Mouse (Mus musculus) megakaryocyte, embryonic 14.5 days (primary cell): ENCODE data around the gene Creb5. TPM values are rescaled to one million over a fixed set of nuclear protein-coding genes. Genes with fewer than 3 reads are reported as not detected.

Source experiments
- H3K27me3 ChIP-seq: replicated peaks from 2 replicates; pipeline ENCODE3; 2012; ENCODE audit warnings: inconsistent platforms
- H3K36me3 ChIP-seq: replicated peaks from 2 replicates; pipeline ENCODE3; 2012; ENCODE audit warnings: low read length, inconsistent platforms, mixed read lengths
- H3K4me1 ChIP-seq: 2 replicates; pipeline ENCODE4 v1.6.1; 2012; ENCODE audit warnings: inconsistent platforms
- H3K4me3 ChIP-seq: replicated peaks from 2 replicates; pipeline ENCODE3; 2012; ENCODE audit warnings: moderate library complexity, mild to moderate bottlenecking, inconsistent platforms
- H3K9me3 ChIP-seq: 2 replicates; pipeline ENCODE4 v1.6.1; 2012; ENCODE audit warnings: inconsistent platforms
- FLI1 ChIP-seq: IDR thresholded peaks from 2 replicates; pipeline ENCODE4 v1.6.1; 2012; ENCODE audit warnings: low read length, inconsistent platforms, mixed read lengths
- GATA1 ChIP-seq: IDR thresholded peaks from 3 replicates; pipeline ENCODE4 v1.6.1; 2012; ENCODE audit warnings: mixed read lengths, low read length, inconsistent platforms, borderline replicate concordance
- polyA plus RNA-seq: library from polyadenylated mRNA; stranded (reverse); fragments of >175 nt; gene quantifications from 2 replicates; pipeline ENCODE4 v1.2.3, GENCODE M21; 2012; ENCODE audit warnings: low replicate concordance; ENCODE audit not compliant: insufficient read depth

Gene Creb5
- polyA plus RNA-seq, 1 experiment: 0.37 TPM

DNA sequence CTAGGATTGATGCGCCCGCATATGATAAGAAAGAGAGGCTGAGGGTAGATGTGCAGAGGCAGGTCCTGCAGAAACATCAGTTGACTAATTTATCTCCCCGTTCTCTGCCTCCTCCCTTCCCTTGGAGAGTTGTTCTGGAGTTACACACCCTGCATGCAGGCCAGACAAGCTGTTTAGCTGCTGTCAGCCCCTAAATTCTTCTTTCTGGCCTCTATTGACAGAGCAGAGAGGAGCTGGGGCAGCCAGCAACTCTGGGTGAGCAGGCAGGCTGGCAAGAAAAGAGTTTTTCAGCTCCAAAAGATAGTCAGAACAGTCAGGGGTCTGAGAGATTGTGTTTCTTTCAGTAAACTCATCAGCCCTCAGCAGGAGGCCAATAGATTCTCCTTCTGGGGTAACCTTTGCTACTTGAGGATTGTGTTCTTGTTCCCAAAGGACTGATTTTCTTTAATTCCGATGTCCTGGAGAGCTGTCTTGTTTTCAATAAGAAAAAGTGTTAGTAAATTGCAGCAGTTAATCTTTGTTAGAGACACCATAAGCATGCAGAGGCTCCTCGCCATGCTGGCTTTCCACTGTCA, 230.4 kb downstream of the Creb5 start:
- no peaks in the 10 kb centered on the region for H3K36me3 ChIP-seq
- H3K9me3 ChIP-seq: no peaks in the 10 kb centered on the region
- no peak overlapping the region for H3K4me3 ChIP-seq
- H3K4me1 ChIP-seq: no peaks in the 10 kb centered on the region; the same call in 1 of the 2 replicates
- TF ChIP-seq GATA1 (no peak), FLI1 (no peak)
- peaks cover 22% of the 10 kb centered on the region for H3K27me3 ChIP-seq

DNA sequence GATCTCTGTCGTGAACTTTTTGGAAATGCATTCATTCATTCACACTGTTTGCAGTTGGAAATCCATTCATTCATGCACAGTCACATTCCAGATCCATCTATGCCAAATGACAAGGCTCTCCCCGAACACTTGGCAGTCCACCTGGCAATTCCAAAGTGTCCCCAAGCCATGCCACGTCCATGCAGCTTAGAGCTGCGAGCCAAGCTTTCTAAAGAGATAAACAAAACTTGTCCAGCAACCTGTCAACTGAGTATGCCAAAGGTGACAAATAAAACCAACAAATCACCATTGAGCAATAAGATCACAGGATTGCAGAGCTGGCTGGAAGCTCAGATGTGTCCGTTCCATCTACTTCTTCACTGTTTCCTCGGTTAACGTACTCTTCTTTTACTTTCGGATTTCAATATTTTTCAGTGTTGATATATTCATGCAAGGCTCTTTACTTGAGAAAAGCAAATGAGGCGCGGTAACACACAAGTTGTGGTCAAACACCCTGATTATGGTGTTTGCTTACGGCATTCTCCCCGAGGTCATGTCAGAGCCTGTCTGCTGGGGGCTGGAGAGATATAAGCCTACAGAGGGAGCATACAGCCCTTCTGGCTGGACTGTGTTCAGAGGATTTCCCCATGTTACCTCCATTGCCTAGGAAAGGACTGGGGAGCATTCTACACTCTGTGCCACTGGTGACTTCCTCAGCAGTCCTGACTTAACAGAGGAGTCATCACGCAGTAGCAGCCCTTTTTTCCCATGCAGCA, 236.8 kb downstream of the Creb5 start:
- TF ChIP-seq GATA1 (no peak), FLI1 (no peak)
- Histone ChIP-seq H3K9me3 (peaks cover 2% of the 10 kb centered on the region; the same call in 1 of the 2 replicates), H3K27me3 (peaks cover 4% of the 10 kb centered on the region), H3K4me3 (no peak overlapping the region), H3K4me1 (peaks cover 4% of the 10 kb centered on the region; the same call in 1 of the 2 replicates), H3K36me3 (no peaks in the 10 kb centered on the region)

- Histone ChIP-seq H3K27me3 (peaks cover 11% of the 10 kb centered on the region), H3K9me3 (peaks cover 2% of the 10 kb centered on the region; the same call in 1 of the 2 replicates), H3K4me1 (peaks cover 4% of the 10 kb centered on the region; the same call in 1 of the 2 replicates), H3K4me3 (no peak overlapping the region), H3K36me3 (no peaks in the 10 kb centered on the region)
- TF ChIP-seq FLI1 (no peak), GATA1 (no peak)
Measured at GRCm38 (mm10) chr6:53526460-53526859, 239.4 kb downstream of the Creb5 start.

GRCm38 (mm10) chr6:53530742-53531141, 243.7 kb downstream of the Creb5 start:
- peaks cover 11% of the 10 kb centered on the region for H3K27me3 ChIP-seq

DNA sequence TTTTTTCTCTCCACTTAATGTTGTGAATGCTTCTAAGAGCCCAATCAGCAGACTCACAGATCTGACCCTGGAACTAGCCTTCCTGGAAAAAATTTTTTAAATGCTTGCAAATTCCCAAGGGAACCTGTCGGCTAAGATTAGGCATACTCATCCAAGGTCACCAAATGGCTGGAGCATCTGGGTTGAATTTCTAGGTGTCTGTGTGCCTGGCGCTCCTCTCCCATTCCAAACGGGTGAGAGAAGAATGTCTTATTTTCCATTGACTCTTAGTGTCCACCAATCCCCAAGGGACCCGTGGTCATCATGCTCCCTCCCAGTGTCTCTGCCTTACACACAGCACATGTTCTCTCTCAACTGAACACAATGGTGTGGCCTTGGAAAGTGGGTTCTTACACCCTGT, 244.4 kb downstream of the Creb5 start:
- Histone ChIP-seq H3K4me3 (no peak overlapping the region), H3K4me1 (no peaks in the 10 kb centered on the region), H3K9me3 (peaks cover under 1% of the 10 kb centered on the region; the same call in 1 of the 2 replicates), H3K27me3 (peaks cover 11% of the 10 kb centered on the region), H3K36me3 (no peaks in the 10 kb centered on the region)
- TF ChIP-seq FLI1: no peak
- TF ChIP-seq GATA1: no peak

More at GRCm38 (mm10) chr6:53530742-53531141, 243.7 kb downstream of the Creb5 start:
- Histone ChIP-seq H3K4me3 (no peak overlapping the region), H3K36me3 (no peaks in the 10 kb centered on the region), H3K9me3 (peaks cover 2% of the 10 kb centered on the region; the same call in 1 of the 2 replicates), H3K4me1 (no peaks in the 10 kb centered on the region)
- TF ChIP-seq GATA1 (no peak), FLI1 (no peak)

DNA sequence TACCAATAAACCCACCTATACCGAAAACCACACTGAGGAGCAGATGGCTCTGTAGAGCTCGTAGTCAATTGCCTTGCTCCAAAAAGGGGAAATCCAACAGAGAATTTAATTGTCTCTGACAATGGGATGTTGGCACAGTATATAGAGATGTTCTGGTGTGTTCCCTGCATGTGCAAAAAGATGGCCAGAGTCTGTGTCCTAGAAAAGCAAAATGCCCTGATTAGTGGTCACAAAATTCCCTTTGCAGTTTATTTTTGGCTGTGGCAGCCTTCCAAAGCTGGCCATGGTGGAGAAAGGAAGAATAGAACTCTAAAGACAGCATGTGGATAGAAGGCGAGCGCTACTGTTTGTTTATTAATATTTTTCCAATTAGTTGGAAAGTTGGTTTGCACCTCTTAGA, 250.5 kb downstream of the Creb5 start:
- Histone ChIP-seq H3K36me3 (no peaks in the 10 kb centered on the region), H3K27me3 (peaks cover 11% of the 10 kb centered on the region), H3K4me3 (no peak overlapping the region), H3K4me1 (no peaks in the 10 kb centered on the region), H3K9me3 (no peaks in the 10 kb centered on the region)
- TF ChIP-seq FLI1 (no peak), GATA1 (no peak)

DNA sequence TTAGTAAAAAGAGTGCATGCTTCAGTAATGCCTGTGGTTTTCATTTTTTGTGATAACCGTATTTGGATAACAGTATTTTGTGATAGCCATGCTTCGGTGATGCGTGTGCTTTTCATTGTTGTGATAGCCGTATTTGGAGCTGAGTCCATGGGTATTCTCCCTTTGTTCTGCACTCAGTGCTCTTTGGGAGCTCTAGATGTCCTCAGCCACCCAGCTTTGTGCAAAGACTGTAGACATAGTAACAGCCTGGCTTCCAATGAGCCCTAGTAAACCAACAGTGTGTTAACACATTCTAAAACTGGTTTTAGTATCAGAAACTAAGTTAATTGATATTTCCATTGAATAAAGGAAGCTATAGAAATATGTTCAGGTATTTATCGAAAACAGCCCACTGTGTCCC, 254.7 kb downstream of the Creb5 start:
- H3K27me3 ChIP-seq: peaks cover 31% of the 10 kb centered on the region
- TF ChIP-seq GATA1: no peak
- TF ChIP-seq FLI1: no peak
- no peaks in the 10 kb centered on the region for H3K4me1 ChIP-seq

GRCm38 (mm10) chr6:53545483-53545900, 258.4 kb downstream of the Creb5 start:
- Histone ChIP-seq H3K27me3 (peaks cover 46% of the 10 kb centered on the region), H3K4me3 (no peak overlapping the region), H3K4me1 (no peaks in the 10 kb centered on the region), H3K36me3 (no peaks in the 10 kb centered on the region), H3K9me3 (peaks cover 16% of the 10 kb centered on the region)
- TF ChIP-seq GATA1: no peak
- TF ChIP-seq FLI1: no peak

More for the DNA sequence above, 254.7 kb downstream of the Creb5 start:
- Histone ChIP-seq H3K36me3 (no peaks in the 10 kb centered on the region), H3K9me3 (peaks cover 13% of the 10 kb centered on the region), H3K4me3 (no peak overlapping the region)

DNA sequence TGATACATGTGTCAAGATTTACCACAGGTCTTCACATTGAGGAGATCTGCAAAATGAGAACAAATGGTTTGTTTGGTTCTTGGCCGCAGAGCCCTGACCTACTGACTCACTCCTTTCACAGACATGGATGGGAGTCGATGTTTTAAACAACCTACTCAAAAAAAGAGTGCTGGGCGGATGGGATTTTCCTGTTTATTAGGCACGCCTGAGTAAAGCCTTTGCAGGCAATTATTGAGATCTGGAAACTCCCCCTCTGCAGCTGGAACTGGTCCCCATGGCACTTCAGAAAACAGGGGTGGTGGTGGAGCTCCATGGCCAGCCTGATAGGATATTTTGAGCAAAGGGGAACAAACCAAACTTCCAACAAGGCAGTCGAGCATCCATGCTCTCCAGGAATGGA, 258.9 kb downstream of the Creb5 start:
- Histone ChIP-seq H3K4me3 (no peak overlapping the region), H3K9me3 (peaks cover 16% of the 10 kb centered on the region), H3K4me1 (no peaks in the 10 kb centered on the region), H3K27me3 (peaks cover 49% of the 10 kb centered on the region), H3K36me3 (no peaks in the 10 kb centered on the region)
- TF ChIP-seq FLI1 (no peak), GATA1 (no peak)

GRCm38 (mm10) chr6:53548236-53548635, 261.2 kb downstream of the Creb5 start:
- TF ChIP-seq GATA1 (no peak), FLI1 (no peak)
- no peak overlapping the region for H3K4me3 ChIP-seq
- H3K9me3 ChIP-seq: peaks cover 16% of the 10 kb centered on the region
- H3K36me3 ChIP-seq: no peaks in the 10 kb centered on the region
- peaks cover 56% of the 10 kb centered on the region for H3K27me3 ChIP-seq
- no peaks in the 10 kb centered on the region for H3K4me1 ChIP-seq
